Mouse (Mus musculus) frontal cortex, postnatal 36 days (tissue): ENCODE results near the gene Ranbp17.
A peak's percentile ranks its signal among the peaks of the same experiment; 100 is the strongest.
"Not testable (repeated sequence)": the region's sequence is repeated elsewhere in the genome, so short reads cannot be mapped to it uniquely, and the experiment has no call there.

Experiments
- DNase-seq, 2 experiments: peaks; one replicate each; pipeline ENCODE4 v3.0.0; 2022; ENCODE audit warnings: low spot score in 2 of 2

Ranbp17 gene

DNA sequence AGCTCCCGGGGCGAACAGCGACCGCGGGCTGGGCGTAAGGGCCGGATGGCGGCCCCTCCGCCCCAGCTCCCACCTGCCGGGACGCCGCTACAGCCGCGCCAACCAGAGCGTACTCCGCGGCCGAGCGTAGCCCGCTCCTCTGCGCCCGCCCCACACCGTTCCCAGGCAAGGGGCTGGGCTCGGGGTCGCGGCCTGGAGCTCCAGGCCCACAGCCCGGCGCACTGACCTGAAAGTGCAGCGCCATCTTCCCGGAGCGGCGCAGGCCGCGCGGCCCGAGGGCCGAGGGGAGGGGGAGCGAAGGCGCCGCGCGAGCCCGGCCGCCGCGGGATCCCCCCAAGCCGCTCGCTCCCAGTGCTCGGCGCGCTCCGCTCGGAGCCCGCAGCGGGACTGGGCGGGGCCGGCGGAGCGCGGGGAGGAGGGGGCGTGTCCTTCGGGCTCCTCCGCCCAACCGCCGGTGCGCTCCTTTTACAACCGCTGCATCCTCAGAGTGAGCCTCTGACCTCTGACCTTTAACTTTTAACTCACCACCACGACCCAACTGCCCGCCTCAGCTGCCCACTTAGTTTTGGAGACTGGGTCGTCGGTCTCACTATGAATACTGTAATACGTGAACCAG, at the start of gene Ranbp17:
Gene Ranbp17 (minus strand): TSS at position 371 of the 616 bp plus-strand sequence.
- peak; percentile 7 to 20 for DNase-seq

DNA sequence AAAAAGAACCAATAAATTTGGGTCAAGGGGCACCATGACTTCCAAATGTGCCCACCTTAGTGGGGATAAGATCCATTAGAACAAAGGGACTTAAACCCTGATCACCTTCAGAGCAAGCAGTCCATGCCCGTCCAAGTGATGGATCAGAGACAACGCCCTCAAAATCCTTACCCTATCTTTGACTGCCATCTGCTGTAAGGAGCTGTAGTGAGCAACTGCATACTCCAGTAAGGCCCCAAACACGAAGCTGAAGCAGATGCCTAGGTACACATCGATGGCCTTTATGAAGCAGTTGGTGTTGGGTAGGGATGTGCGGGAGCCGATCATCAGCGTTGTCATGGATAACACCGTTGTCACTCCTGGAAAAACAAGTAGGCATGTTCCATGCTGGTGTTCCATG, 40.6 kb upstream of the Ranbp17 start:
- DNase-seq = peak; percentile 13 to 19

DNA sequence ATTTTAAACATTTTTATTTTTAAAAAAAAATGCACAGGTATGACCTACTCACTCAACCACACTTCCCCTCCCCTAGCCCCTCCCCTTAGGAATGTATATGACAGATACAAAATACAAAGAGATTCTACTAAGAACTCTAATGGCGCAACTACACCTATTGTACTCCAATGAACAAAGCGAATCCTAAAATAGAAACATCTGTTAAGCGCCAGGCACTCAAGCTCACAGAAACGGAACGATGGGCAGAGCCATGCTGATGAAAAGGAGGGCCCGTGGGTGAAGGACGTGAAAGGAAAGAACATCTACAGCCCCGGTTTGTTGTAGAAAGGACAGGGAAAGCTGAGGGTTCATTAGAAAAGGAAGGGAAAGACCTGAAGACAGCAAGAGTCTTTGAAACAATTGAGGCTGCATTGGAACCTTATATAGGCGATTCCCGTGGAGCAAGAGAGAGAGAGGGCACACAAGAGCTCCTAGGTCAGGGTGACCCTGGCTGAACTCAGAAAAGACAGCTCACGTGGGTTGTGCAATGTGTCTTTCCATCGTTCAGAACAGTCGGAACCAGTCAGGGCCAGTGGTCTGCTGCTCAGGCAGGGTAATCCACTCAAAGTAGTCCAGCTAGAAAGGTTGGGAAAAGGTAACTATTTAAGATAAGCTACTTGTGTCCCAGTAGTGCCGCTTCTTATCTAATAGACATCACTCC, 37.5 kb upstream of the Ranbp17 start:
- DNase-seq = no peak

- no peak for DNase-seq
These were observed 33.8 kb upstream of the Ranbp17 start for GRCm38 (mm10) chr11:33547386-33547785.

DNA sequence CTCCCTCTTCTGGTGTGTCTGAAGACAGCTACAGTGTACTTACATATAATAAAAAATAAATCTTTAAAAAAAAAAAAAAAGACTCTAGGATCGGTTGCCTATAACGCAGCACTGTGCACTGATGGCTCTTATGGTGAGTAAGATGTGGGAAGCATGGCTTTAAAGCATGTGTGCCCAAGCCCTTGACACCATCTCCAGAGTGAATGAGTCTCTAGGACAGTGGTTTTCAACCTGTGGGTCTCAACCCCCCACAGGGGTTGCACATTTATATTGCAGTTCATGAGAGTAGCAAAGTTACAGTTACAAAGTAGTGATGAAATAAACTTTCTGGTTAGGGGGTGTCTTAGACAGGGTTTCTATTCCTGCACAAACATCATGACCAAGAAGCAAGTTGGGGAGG, 31.4 kb upstream of the Ranbp17 start:
- no peak for DNase-seq

DNA sequence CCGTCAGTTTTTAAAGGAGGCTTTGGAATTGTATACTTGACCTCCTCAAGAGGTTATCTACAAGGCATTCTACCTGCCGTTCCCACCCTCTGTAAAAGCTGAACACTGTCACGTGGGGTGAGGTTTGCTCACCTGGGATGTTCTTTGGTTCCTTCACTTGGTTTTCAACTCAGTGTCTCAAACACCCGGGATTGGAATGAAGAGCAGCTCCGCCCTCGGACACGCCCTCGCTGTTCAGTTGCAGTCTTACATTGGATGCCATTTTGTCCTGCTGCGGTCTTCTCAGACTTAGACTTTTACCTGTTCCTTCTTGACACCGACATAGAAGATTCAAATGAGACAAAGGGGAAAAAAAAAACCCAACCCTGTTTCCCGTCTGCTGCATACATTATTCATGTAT, 30.6 kb upstream of the Ranbp17 start:
- no peak for DNase-seq

DNA sequence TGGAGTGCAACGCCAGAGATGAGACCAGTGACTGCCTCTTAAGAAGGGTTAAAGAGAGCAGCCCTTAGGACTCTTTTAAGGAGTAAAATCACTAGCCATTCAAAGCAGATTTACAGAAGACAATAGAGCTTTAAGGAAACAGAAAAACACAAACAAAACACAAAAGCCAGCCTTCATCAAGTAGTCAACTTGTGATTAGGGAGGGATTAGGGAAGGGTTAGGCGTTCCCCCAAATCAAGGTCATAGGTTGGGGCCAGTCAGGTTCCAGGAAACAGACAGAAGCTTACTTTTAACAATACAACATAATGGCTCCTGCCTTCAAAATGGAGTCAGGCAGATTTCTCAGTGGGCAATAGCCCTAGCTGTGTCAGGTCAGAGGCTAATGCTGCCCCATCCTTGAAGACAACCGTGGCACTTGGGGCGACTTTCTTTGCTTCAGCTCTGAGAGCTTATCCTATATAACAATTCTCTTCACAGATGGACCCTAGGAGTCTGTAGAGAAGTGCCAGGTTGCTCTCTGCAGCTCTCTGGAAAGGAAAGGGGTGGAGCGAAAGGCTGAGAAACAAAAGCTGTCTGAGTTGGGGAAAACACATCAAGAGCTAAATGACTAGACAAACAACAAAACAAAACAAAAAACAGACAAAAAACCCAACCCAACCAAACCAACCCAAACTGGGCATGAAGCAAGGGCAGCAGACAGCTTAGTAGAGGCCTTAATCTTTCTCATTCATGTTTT, 24.0 kb upstream of the Ranbp17 start:
- DNase-seq = no peak

DNA sequence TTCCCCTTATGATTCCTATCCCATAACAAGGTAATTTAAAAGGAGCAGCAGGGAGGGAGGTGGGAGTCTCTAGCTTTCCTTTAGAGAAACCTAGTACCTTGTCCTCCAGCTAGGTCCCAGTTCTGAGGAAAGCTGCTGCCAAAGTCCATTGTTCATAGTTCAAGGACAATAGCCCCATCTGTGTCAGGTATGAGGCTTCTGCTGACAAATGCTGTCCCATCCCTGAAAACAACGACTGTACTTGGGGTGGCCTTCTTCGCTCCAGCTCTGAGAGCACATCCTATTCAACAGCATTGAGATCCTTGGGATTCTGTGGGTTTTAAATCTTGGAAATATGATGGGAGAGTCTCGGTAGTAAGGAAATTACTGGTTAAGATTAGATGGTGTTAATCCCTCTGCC, 23.1 kb upstream of the Ranbp17 start:
- no peak for DNase-seq

- DNase-seq = no peak
These were observed 21.0 kb upstream of the Ranbp17 start for GRCm38 (mm10) chr11:33534541-33534940.

DNA sequence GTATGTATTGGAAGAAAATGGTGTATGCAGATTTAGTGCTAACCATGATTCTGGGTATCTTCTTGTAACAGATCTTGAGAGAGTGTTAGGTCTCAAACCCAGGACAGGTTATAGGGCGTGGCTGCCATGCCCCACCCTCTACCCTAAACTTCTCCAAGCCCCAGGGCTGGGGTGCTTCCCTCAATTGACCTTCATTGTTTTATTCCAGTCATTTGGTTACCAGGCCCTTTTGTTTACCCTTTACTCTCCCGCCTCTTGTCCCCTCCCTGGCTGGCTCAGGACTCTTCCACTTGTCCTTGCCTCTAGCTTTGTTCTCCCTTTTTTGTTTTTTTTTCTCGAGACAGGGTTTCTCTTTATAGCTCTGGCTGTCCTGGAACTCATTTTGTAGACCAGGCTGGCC, 20.0 kb upstream of the Ranbp17 start:
- no peak for DNase-seq

GRCm38 (mm10) chr11:33529576-33529975, 16.0 kb upstream of the Ranbp17 start:
- DNase-seq = no peak

DNA sequence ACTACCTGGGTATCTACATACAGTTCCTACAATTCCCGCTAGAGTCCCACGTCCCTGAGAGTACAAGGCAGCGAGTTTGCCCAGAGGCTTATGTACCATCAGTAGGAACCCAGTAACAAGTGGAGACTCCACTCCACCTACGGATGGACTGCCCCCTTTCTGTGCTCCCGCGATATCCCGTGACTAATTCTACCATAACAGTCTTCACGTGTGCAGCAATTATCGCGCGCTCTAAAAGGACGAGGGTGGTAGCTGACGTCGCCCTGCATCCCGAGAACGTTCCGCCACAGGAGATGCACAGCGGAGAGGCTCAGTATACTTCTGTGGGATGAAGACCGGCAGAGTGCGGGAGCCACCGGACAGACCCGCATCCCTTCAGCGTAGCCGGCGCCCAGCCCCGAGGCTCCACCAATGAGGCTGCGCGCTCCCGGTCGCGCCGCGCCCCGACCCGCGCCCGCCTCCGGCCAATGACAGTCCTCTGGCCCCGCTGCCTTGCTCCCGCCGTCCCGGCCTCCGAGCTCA, 631 bp downstream of the Ranbp17 start:
- peak; percentile 39 to 65 for DNase-seq

- no peak for DNase-seq
These were observed 4.1 kb downstream of the Ranbp17 start for GRCm38 (mm10) chr11:33509401-33509800.

- DNase-seq = no peak
These were observed 27.8 kb downstream of the Ranbp17 start for GRCm38 (mm10) chr11:33485746-33486145.

DNA sequence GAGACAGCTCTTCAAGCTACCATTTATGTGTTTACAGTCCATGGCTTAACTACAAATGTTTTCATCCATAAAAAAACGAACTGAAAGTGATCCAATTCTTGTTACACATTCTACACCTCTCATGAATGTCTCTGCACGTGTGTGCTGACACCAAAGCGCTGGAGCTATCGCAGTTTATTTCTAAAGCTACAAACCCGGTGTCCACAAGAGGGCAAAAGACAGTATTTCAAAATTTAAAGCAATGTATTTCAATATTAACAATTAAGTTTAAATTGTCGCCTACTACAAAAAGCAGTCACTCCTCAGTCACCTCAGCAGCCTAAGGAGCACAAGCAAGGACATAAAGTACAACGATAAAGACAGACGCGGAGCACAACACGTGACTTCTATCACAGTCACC, 33.1 kb downstream of the Ranbp17 start:
- DNase-seq = no peak

DNA sequence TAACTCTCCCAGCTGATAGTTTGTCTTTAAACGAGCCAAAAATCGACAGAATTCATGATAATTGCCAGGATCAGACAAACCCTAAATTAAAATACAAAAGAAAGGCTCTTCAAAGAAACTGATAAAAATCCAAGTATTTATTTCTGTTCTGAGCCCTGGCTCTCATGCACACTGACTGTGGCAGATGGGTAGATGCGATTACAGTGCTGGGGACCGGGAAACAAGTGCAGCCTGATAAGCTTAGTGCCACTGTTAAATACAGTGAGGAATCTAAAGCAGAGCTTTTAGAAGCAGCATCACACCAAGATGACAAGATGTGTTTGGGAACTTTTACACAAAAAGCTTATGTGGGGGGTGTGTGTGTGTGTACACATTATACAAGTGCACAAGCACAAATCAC, 34.3 kb downstream of the Ranbp17 start:
- no peak for DNase-seq

DNA sequence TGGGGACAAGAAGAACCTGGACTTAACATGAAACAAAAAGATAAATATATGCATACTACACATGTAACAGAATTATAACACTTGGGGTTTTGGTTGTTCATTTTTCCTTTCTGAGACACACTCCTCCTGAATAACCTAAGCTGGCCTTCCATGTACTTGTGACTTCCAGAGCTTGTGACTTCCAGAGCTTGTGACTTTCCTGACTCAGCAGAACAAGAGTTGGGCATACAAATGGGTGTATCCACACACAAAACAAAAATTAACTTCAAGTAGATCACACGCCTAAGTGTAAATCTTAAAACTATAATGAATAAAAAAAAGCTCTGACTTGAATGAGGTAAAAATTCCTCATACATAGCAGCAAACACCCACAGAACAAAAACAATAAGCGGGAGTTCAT, 36.9 kb downstream of the Ranbp17 start:
- no peak for DNase-seq

- DNase-seq = no peak
These were observed 52.4 kb downstream of the Ranbp17 start for GRCm38 (mm10) chr11:33461172-33461571.

GRCm38 (mm10) chr11:33454069-33454468, 59.5 kb downstream of the Ranbp17 start:
- DNase-seq = no peak

DNA sequence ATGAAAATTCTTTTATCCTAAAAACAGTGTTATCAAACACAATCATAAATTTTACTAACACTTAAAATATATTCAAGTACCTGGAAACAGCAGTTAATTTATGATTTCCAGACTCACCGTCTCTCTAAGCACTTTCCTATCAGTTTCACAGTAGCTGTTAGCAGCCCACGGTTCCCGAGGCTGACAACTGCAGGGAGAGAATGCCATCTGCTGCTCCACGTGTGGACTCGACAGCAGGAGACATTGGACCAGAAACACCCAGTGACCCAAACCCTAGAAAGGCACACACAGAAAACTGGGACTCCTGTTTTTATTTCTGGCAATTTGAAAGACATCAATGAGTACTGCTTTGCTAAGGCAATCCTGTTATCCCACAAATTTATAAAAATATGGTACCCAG, 79.7 kb downstream of the Ranbp17 start:
- peak; percentile 2 to 19 for DNase-seq

DNA sequence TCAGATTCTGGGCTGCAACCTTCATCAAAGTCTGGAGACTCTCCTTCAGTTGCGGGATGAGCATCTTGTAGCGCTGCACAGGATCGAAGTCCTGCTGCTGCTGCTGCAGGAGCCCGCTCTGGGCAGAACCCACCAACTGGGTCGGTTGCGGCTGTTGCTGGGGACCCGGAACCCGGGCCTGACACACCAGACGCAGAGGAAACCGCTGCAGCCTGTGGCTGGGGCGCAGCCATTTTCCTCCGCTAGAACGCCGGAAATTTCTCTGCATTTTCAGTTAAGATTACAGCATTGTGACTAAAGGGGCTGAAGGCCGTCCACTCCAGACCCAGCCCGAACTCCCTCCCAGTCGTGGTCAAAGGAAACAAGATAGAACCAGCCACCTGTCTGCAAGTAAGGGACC, 85.3 kb downstream of the Ranbp17 start:
- DNase-seq = not testable (repeated sequence)

DNA sequence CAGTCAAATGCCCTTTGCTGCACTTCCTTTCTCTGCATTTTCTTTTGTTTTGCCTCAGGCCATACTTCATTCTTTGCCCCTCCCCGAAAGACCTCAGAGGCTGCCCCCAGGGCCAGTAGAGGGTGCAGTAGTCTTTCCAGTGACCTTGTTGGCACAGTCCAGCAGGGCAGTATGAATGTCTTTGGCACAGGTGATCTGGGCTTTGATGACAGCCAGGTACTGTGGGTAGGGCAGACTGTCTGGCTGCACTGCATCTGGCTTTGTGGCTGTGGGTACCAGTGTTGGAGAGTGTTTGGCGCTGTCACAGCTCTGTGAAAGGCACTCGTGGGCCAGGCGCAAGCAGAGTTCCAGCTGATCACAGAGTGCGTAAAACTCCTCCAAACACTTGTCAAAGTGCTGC, 85.8 kb downstream of the Ranbp17 start:
- DNase-seq = not testable (repeated sequence)

DNA sequence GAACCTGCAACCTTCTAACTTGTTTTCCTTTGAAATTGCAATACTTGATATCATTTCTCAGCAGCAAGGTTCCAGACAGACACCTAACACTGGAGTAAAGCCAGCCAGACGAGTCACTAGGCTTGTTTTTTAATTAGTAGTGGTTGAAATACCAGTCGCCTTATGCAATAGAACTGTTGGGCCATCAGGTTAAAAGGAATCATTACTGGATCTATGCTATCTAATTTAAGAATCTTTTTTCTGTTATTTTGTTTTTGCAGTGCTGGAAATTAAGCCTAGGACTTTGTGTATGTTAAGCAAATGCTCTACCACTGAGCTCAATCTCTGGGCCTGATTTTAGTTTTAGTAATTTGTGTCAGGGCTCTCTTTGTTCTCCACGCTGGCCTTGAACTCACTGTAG, 91.3 kb downstream of the Ranbp17 start:
- DNase-seq = no peak
